Mouse (Mus musculus) myocyte (in vitro differentiated cells): ENCODE data around the gene Cyp2a4.
"Not testable (repeated sequence)": the region's sequence is repeated elsewhere in the genome, so short reads cannot be mapped to it uniquely, and the experiment has no call there.

Experiments
- E2F4 ChIP-seq: IDR thresholded peaks from one replicate; pipeline ENCODE4 v1.6.1; 2011; ENCODE audit warnings: mild to moderate bottlenecking, control low read depth, moderate library complexity; ENCODE audit not compliant: insufficient read depth
- POLR2A ChIP-seq: IDR thresholded peaks from one replicate; pipeline ENCODE4 v1.6.1; 2011; ENCODE audit warnings: low read depth, mild to moderate bottlenecking, control low read depth, moderate library complexity; ENCODE audit not compliant: insufficient read length
- USF1 ChIP-seq: IDR thresholded peaks from one replicate; pipeline ENCODE4 v1.6.1; 2011; ENCODE audit warnings: low read depth, mild to moderate bottlenecking, control low read depth, moderate library complexity

DNA sequence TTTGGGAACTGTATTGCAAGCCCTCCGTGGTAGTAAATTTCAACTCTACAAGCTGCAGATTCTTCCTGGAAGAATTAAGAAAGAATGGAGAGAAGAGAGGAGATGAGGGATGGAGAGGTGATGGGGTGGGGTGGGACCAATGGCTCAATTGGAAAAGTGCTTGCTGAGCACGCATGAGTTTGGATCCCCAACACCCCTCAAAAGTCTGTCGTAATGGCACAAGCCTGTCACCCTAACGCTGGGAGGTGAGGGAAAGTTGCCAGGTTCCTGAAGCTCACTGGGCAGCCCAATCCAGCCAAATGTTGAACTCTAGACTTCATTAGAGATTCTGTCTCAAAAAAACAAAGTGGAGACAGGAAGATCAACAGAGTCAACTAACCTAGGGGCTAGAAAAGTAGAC, 8.8 kb downstream of the Cyp2a4 start:
- TF ChIP-seq POLR2A, E2F4, USF1: not testable (repeated sequence)
